Mouse (Mus musculus) neural tube, embryonic 14.5 days (tissue): ENCODE data around the gene Pomp. TPM values are rescaled to one million over a fixed set of nuclear protein-coding genes. Genes with fewer than 3 reads are reported as not detected.

Experiments
- polyA plus RNA-seq: library from polyadenylated mRNA; unstranded; fragments of >200 nt; fragmentation: Nextera tagmentation; extraction: Ambion mirVana; gene quantifications from 2 replicates; pipeline ENCODE4 v1.2.1, GENCODE M21; 2014

The Pomp gene
- polyA plus RNA-seq, 1 experiment from 2014 or later: 515 TPM

Other genes with a start within 250 kb of the Pomp start
- gene Flt1, start 134.4 kb upstream of the Pomp start, polyA plus RNA-seq: 9.9 and 15.3 TPM in 2 replicates
- 3.7 and 6.2 TPM in 2 replicates for gene Slc46a3, start 34.4 kb downstream of the Pomp start, polyA plus RNA-seq
- 51.3 and 53.9 TPM in 2 replicates for gene Mtus2, start 96.9 kb downstream of the Pomp start, polyA plus RNA-seq